Comparison of ENCODE assay signal across 8 mouse cellular contexts in genomic region chr1:38185517-38186226, GRCm38 (mm10). TPM values are rescaled to one million over a fixed set of nuclear protein-coding genes. Genes with fewer than 3 reads are reported as not detected.
DNase-seq lines count a peak whose midpoint lies in the region; ATAC-seq lines count a peak whose summit lies in the region.

No protein-coding gene starts in this region.

- peak; percentile 73 to 90 for DNase-seq in heart, adult 18-20 months
- peak; percentile 83 to 85 for DNase-seq in cerebellum, postnatal 36 days
- DNase-seq in gastrocnemius, adult 8-10 months (ENCODE audit: low spot score in 2 of 2) = peak; percentile 31 to 58
- DNase-seq in kidney, adult 9 months = peak; percentile 78
- peak; percentile 42 to 53 for DNase-seq in natural killer cell, adult 2 months (ENCODE audit: low spot score in 2 of 2)
- peak; percentile 63 to 85 for DNase-seq in spleen, postnatal 4 days (ENCODE audit: low spot score in 2 of 2)

- no peaks in the 10 kb centered on the region for H3K27me3 ChIP-seq in heart, embryonic 12.5 days (replicated peaks)
- 0 out of 2 replicates have a peak, but pooled peaks cover 4% of the 10 kb centered on the region for H3K27me3 ChIP-seq in limb, embryonic 13.5 days

- 45% methylated on average over 17 of the region's 17 CpGs for WGBS in heart, embryonic 12.5 days
- WGBS in limb, embryonic 13.5 days = 29% methylated on average over 17 of the region's 17 CpGs

- H3K4me3 ChIP-seq in heart, embryonic 12.5 days = no peak overlapping the region
- H3K4me3 ChIP-seq in limb, embryonic 13.5 days = no peak overlapping the region

- no peaks in the 10 kb centered on the region for H3K9me3 ChIP-seq in heart, embryonic 12.5 days (replicated peaks)
- no peaks in the 10 kb centered on the region for H3K9me3 ChIP-seq in limb, embryonic 13.5 days

- ATAC-seq in heart, embryonic 12.5 days (ENCODE audit: insufficient number of reproducible peaks, low FRiP score) = no peak
- ATAC-seq in limb, embryonic 13.5 days (ENCODE audit: low FRiP score, low read depth) = peak; percentile 79

- no peak overlapping the region for H3K27ac ChIP-seq in heart, embryonic 12.5 days (ENCODE audit: poor library complexity, severe bottlenecking)
- H3K27ac ChIP-seq in limb, embryonic 13.5 days = no peak overlapping the region

- no peaks in the 10 kb centered on the region for H3K4me1 ChIP-seq in heart, embryonic 12.5 days (replicated peaks)
- peaks cover 15% of the 10 kb centered on the region for H3K4me1 ChIP-seq in limb, embryonic 13.5 days

- no peak overlapping the region for H3K9ac ChIP-seq in heart, embryonic 12.5 days
- H3K9ac ChIP-seq in limb, embryonic 13.5 days = no peak overlapping the region

- H3K4me2 ChIP-seq in heart, embryonic 12.5 days = no peak overlapping the region
- H3K4me2 ChIP-seq in limb, embryonic 13.5 days (replicated peaks) = no peak overlapping the region

- H3K36me3 ChIP-seq in heart, embryonic 12.5 days = no peaks in the 10 kb centered on the region
- H3K36me3 ChIP-seq in limb, embryonic 13.5 days = peaks cover 71% of the 10 kb centered on the region

RNA-seq across cellular contexts. Expression of gene Rev1, which starts 56.1 kb away (rescaled TPM):
- 10 to 100 TPM; 14.1 to 14.5 TPM for total RNA-seq in heart, adult 18-20 months (2021)
- 30.6 and 31.1 TPM in 2 replicates for polyA plus RNA-seq in heart, embryonic 12.5 days (2016; fragmentation: Nextera tagmentation; extraction: Ambion mirVana)
- total RNA-seq in gastrocnemius, adult 8-10 months (2022) = 10 to 100 TPM; 17.7 to 20.0 (median 19.3) TPM
- 33.4 and 36.1 TPM in 2 replicates for polyA plus RNA-seq in limb, embryonic 13.5 days (2015; fragmentation: Nextera tagmentation; extraction: Ambion mirVana)
